In the genomic region with DNA sequence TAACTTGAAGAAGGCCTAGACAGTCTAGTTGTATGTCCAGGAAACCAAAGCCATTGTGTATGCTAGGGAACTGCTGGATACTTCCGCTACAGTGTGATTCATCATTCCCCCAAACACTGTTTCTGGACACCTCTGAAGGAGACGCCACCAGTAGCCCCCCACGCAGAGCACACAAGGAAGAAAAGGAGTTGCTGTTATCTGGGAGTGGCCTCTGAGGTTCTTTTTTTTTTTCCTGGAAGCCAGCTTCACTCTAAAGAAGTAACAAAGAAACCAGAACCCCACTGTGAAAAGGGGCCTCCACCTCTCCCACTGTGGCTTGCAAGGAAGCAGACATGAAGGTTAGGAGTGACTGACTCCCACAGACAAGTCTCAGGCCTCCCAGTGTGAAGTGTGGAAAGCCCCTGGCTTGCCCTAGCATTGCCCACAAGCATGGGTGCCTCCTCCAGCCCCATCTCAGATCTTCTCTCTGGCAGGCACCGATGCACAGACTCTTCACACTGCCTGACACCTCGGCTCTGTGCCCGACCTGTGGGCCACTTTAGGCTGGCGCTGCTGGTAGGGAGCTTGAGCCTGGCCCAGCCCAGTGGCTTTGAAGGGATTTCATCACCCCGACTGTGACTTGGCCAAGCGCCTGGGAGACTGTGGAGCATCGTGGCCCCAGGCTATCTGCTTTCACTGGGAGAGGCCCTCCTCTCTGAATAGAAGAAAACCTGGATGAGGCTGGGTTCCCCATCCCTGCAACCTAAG, we compare ENCODE assay signal across 8 mouse cellular contexts.
DNase-seq lines count a peak whose midpoint lies in the region; ATAC-seq and TF ChIP-seq lines count a peak whose summit lies in the region.

No protein-coding gene starts in this region.

- H3K9me3 ChIP-seq in forebrain, embryonic 11.5 days (ENCODE audit: control insufficient read depth, low read length), result no peaks in the 10 kb centered on the region
- H3K9me3 ChIP-seq in heart, postnatal 0 days (replicated peaks; ENCODE audit: control insufficient read depth, low read length), result no peaks in the 10 kb centered on the region
- no peaks in the 10 kb centered on the region for H3K9me3 ChIP-seq in limb, embryonic 15.5 days

- peak; percentile 73 for ATAC-seq in forebrain, embryonic 11.5 days (replicated peaks; ENCODE audit: low FRiP score)
- peak; percentile 91 for ATAC-seq in heart, postnatal 0 days (ENCODE audit: insufficient read depth, low read depth)
- peak; percentile 37; the same call in 1 of the 2 replicates for ATAC-seq in limb, embryonic 15.5 days (ENCODE audit: insufficient number of reproducible peaks, low FRiP score, low TSS enrichment, low read depth)

- peaks cover 28% of the 10 kb centered on the region for H3K4me1 ChIP-seq in forebrain, embryonic 11.5 days (replicated peaks; ENCODE audit: control insufficient read depth, insufficient read depth, low read length)
- peaks cover 27% of the 10 kb centered on the region for H3K4me1 ChIP-seq in heart, postnatal 0 days (ENCODE audit: control insufficient read depth, insufficient read depth)
- peaks cover 37% of the 10 kb centered on the region for H3K4me1 ChIP-seq in limb, embryonic 15.5 days

- peaks cover 10% of the 10 kb centered on the region for H3K27me3 ChIP-seq in forebrain, embryonic 11.5 days (ENCODE audit: control insufficient read depth, insufficient read depth, low read length)
- 0 out of 2 replicates have a peak, but pooled peaks cover 10% of the 10 kb centered on the region for H3K27me3 ChIP-seq in heart, postnatal 0 days (ENCODE audit: control insufficient read depth, insufficient read depth, low read length)
- no peaks in the 10 kb centered on the region for H3K27me3 ChIP-seq in limb, embryonic 15.5 days

- H3K9ac ChIP-seq in forebrain, embryonic 11.5 days (ENCODE audit: low read length), result peak overlapping the region; percentile 29
- no peak overlapping the region for H3K9ac ChIP-seq in heart, postnatal 0 days (replicated peaks; ENCODE audit: low read depth, low read length)
- H3K9ac ChIP-seq in limb, embryonic 15.5 days, result no peak overlapping the region

- DNase-seq in layer of hippocampus, adult 11-12 months (ENCODE audit: low spot score), result peak; percentile 21
- no peak for DNase-seq in layer of hippocampus, adult 9-10 months (ENCODE audit: low spot score)
- DNase-seq in adrenal gland, postnatal 36 days, result peak; percentile 74 to 80
- peak; percentile 90 for DNase-seq in forebrain, embryonic 11.5 days (ENCODE audit: low spot score)
- DNase-seq in heart, postnatal 0 days (ENCODE audit: low spot score), result peak; percentile 89
- peak; percentile 63 for DNase-seq in ovary, postnatal 36 days (ENCODE audit: low spot score)
- no peak for DNase-seq in T-cell, adult 2 months (ENCODE audit: low spot score)

- H3K27ac ChIP-seq in forebrain, embryonic 11.5 days (ENCODE audit: low read depth, low read length), result peak overlapping the region; percentile 62
- H3K27ac ChIP-seq in heart, postnatal 0 days (ENCODE audit: low read depth), result peak overlapping the region; percentile 59
- H3K27ac ChIP-seq in limb, embryonic 15.5 days, result peak overlapping the region; percentile 43; the same call in 1 of the 2 replicates

- 10% methylated on average over 10 of the region's 10 CpGs for WGBS in forebrain, embryonic 11.5 days
- WGBS in heart, postnatal 0 days, result 13% methylated on average over 10 of the region's 10 CpGs
- WGBS in limb, embryonic 15.5 days, result 20% methylated on average over 10 of the region's 10 CpGs

- TF ChIP-seq CTCF in heart, postnatal 0 days (IDR thresholded peaks at IDR 0.05; ENCODE audit: low read depth), result no peak

- no peak for TF ChIP-seq EP300 in heart, postnatal 0 days (IDR thresholded peaks at IDR 0.05; ENCODE audit: low read depth)

- no peak overlapping the region for H3K4me3 ChIP-seq in forebrain, embryonic 11.5 days (ENCODE audit: low read depth, low read length)
- H3K4me3 ChIP-seq in heart, postnatal 0 days (ENCODE audit: low read depth, low read length), result no peak overlapping the region
- H3K4me3 ChIP-seq in limb, embryonic 15.5 days, result no peak overlapping the region

- no peaks in the 10 kb centered on the region for H3K36me3 ChIP-seq in forebrain, embryonic 11.5 days (ENCODE audit: control insufficient read depth, insufficient read depth, low read length)
- H3K36me3 ChIP-seq in heart, postnatal 0 days (replicated peaks; ENCODE audit: control insufficient read depth, insufficient read depth, low read length), result no peaks in the 10 kb centered on the region
- no peaks in the 10 kb centered on the region for H3K36me3 ChIP-seq in limb, embryonic 15.5 days

- H3K4me2 ChIP-seq in forebrain, embryonic 11.5 days (ENCODE audit: low read depth, low read length, severe bottlenecking), result peak overlapping the region; percentile 18; the same call in 1 of the 2 replicates
- H3K4me2 ChIP-seq in heart, postnatal 0 days (ENCODE audit: low read depth, low read length), result no peak overlapping the region
- no peak overlapping the region for H3K4me2 ChIP-seq in limb, embryonic 15.5 days

Comparison
In these comparisons a context has a peak if more than half of its experiments do, and no peak if none do; other contexts are left out.
1. DNase-seq: peak in layer of hippocampus, adult 11-12 months (single experiment), adrenal gland, postnatal 36 days (2 of 2), forebrain, embryonic 11.5 days (single experiment), heart, postnatal 0 days (single experiment) and ovary, postnatal 36 days (single experiment); none in layer of hippocampus, adult 9-10 months (single experiment) and T-cell, adult 2 months (single experiment).
2. ATAC-seq: peak in every context shown above with its lines; median percentile 91 in heart, postnatal 0 days; 73 in forebrain, embryonic 11.5 days; 37 in limb, embryonic 15.5 days.
3. Peak in every context shown above with its lines, with median percentiles within 50 percentile points of each other: H3K27ac ChIP-seq.